Comparison of ENCODE assay signal across 19 mouse cellular contexts in the genomic region with DNA sequence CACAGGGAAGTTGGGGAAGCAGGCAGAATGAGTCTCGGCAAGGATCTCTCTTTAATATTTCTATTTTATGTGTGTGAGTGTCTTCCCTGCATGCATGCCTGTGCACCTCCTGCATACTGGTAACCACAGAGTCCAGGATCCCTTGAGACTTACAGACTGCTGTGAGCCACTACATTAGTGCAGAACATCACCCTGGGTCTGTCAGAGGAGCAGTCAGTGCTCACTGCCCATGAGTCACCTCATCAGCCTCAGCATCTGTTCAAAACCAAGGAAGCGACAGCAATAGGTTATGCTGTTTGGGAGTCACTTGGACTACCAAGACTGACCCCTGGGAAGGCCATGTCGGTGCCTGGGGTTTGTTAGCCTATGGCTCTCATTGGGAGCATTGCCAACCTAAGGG. TPM values are rescaled to one million over a fixed set of nuclear protein-coding genes. Genes with fewer than 3 reads are reported as not detected.
A peak's percentile ranks its signal among the peaks of the same experiment; 100 is the strongest.
DNase-seq lines count a peak whose midpoint lies in the region; ATAC-seq and TF ChIP-seq lines count a peak whose summit lies in the region.
"Had no signal": no experiment of that assay in that cellular context is flagged by ENCODE, and none has a peak within 500 bp of the region (broad histone marks: within the 10 kb centered on the region; RNA-seq: fewer than 3 reads in every experiment).

No protein-coding gene starts in this region.

- no peak overlapping the region for H3K4me2 ChIP-seq in kidney, postnatal 0 days (ENCODE audit: low read length)
- no peak overlapping the region for H3K4me2 ChIP-seq in intestine, embryonic 15.5 days (replicated peaks)

- H3K4me1 ChIP-seq in kidney, postnatal 0 days (replicated peaks; ENCODE audit: insufficient read depth, low read length): peaks cover 26% of the 10 kb centered on the region
- peaks cover 19% of the 10 kb centered on the region for H3K4me1 ChIP-seq in intestine, embryonic 15.5 days (replicated peaks)

- H3K9me3 ChIP-seq in kidney, postnatal 0 days (replicated peaks; ENCODE audit: low read length): no peaks in the 10 kb centered on the region
- H3K9me3 ChIP-seq in intestine, embryonic 15.5 days: no peaks in the 10 kb centered on the region
- H3K9me3 ChIP-seq: liver, embryonic 12.5 days had no signal

- no peaks in the 10 kb centered on the region for H3K36me3 ChIP-seq in kidney, postnatal 0 days (ENCODE audit: insufficient read depth, low read length)
- no peaks in the 10 kb centered on the region for H3K36me3 ChIP-seq in intestine, embryonic 15.5 days
- H3K36me3 ChIP-seq: liver, embryonic 12.5 days had no signal

- 0 out of 2 replicates have a peak overlapping the region, but pooled peaks have one; percentile 31 for H3K27ac ChIP-seq in kidney, postnatal 0 days
- 0 out of 2 replicates have a peak overlapping the region, but pooled peaks have one; percentile 18 for H3K27ac ChIP-seq in intestine, embryonic 15.5 days
- H3K27ac ChIP-seq: liver, embryonic 12.5 days had no signal

- TF ChIP-seq CTCF in kidney, postnatal 0 days (IDR thresholded peaks at IDR 0.05; ENCODE audit: low read depth): no peak

- peak; percentile 91 for DNase-seq in heart, adult 11 months
- no peak for DNase-seq in heart, postnatal 4 days
- DNase-seq in kidney, postnatal 0 days (ENCODE audit: low spot score): no peak
- no peak for DNase-seq in kidney, adult 8-10 months
- peak; percentile 46 for DNase-seq in 416B (ENCODE audit: low read depth)
- no peak for DNase-seq in spleen, postnatal 14 days (ENCODE audit: low spot score in 2 of 2)
- no peak for DNase-seq in embryo, embryonic 10 days (ENCODE audit: low spot score)
- DNase-seq: adrenal gland, postnatal 10 days; gastrocnemius, postnatal 25 days; heart, postnatal 10 days; retina, postnatal 1 day had no signal

- WGBS in kidney, postnatal 0 days: 56% methylated on average over 3 of the region's 3 CpGs
- WGBS in intestine, embryonic 15.5 days: 71% methylated on average over 3 of the region's 3 CpGs

- no peak for ATAC-seq in kidney, postnatal 0 days (replicated peaks; ENCODE audit: low FRiP score, low read depth)
- no peak for ATAC-seq in intestine, embryonic 15.5 days
- ATAC-seq: forebrain, embryonic 14.5 days; liver, embryonic 12.5 days; Patski had no signal

- no peak overlapping the region for H3K9ac ChIP-seq in kidney, postnatal 0 days (ENCODE audit: low read depth, low read length)
- no peak overlapping the region for H3K9ac ChIP-seq in intestine, embryonic 15.5 days
- H3K9ac ChIP-seq: liver, embryonic 12.5 days had no signal

- no peak overlapping the region for H3K4me3 ChIP-seq in kidney, postnatal 0 days (replicated peaks; ENCODE audit: low read depth, low read length)
- no peak overlapping the region for H3K4me3 ChIP-seq in intestine, embryonic 15.5 days (replicated peaks)
- H3K4me3 ChIP-seq: liver, embryonic 12.5 days had no signal

- H3K27me3 ChIP-seq in kidney, postnatal 0 days (ENCODE audit: insufficient read depth, low read length): no peaks in the 10 kb centered on the region
- no peaks in the 10 kb centered on the region for H3K27me3 ChIP-seq in intestine, embryonic 15.5 days (replicated peaks)
- H3K27me3 ChIP-seq: Patski had no signal

RNA-seq across cellular contexts. Expression of gene Ptbp1, which starts 11.9 kb away (rescaled TPM):
- total RNA-seq in heart, postnatal 4 days (2021): 100 to 1,000 TPM; 167 to 182 TPM
- polyA plus RNA-seq in kidney, postnatal 0 days (2015; fragmentation: Nextera tagmentation; extraction: Ambion mirVana): 220 and 238 TPM in 2 replicates
- 307 and 314 TPM in 2 replicates for polyA plus RNA-seq in intestine, embryonic 15.5 days (2015; fragmentation: Nextera tagmentation; extraction: Ambion mirVana)

RNA-seq across cellular contexts. Expression of gene Misp, which starts 21.5 kb away (rescaled TPM):
- under 1 TPM; 0.14 to 0.45 TPM for total RNA-seq in heart, postnatal 4 days (2021)
- 24.5 and 24.8 TPM in 2 replicates for polyA plus RNA-seq in kidney, postnatal 0 days (2015; fragmentation: Nextera tagmentation; extraction: Ambion mirVana)
- polyA plus RNA-seq in intestine, embryonic 15.5 days (2015; fragmentation: Nextera tagmentation; extraction: Ambion mirVana): 141 and 154 TPM in 2 replicates
- total RNA-seq: megakaryocyte-erythroid progenitor cell, adult 5-6 weeks had no signal

RNA-seq across cellular contexts. Expression of gene Prtn3, which starts 32.0 kb away (rescaled TPM):
- not detected for total RNA-seq in heart, postnatal 4 days (2021)
- polyA plus RNA-seq in kidney, postnatal 0 days (2015; fragmentation: Nextera tagmentation; extraction: Ambion mirVana): 6.5 and 7.9 TPM in 2 replicates
- polyA plus RNA-seq in intestine, embryonic 15.5 days (2015; fragmentation: Nextera tagmentation; extraction: Ambion mirVana): 3.7 and 3.9 TPM in 2 replicates

RNA-seq across cellular contexts. Expression of gene Plppr3, which starts 32.1 kb away (rescaled TPM):
- total RNA-seq in heart, postnatal 4 days (2021): 1 to 10 TPM; 2.5 to 2.9 TPM
- polyA plus RNA-seq in kidney, postnatal 0 days (2015; fragmentation: Nextera tagmentation; extraction: Ambion mirVana): 37.0 and 41.5 TPM in 2 replicates
- polyA plus RNA-seq in intestine, embryonic 15.5 days (2015; fragmentation: Nextera tagmentation; extraction: Ambion mirVana): 31.3 and 32.7 TPM in 2 replicates

RNA-seq across cellular contexts. Expression of gene Elane, which starts 43.7 kb away (rescaled TPM):
- not detected for total RNA-seq in heart, postnatal 4 days (2021)
- polyA plus RNA-seq in kidney, postnatal 0 days (2015; fragmentation: Nextera tagmentation; extraction: Ambion mirVana): 0.14 TPM in 1 of 2 replicates, not detected in the other
- polyA plus RNA-seq in intestine, embryonic 15.5 days (2015; fragmentation: Nextera tagmentation; extraction: Ambion mirVana): 1.1 and 2.6 TPM in 2 replicates
- total RNA-seq: gastrocnemius, postnatal 25 days; heart, postnatal 10 days; left cerebral cortex, adult 8-10 months had no signal
- polyA plus RNA-seq: cortical plate, adult 2 months; large intestine, adult 2 months; Patski had no signal

Comparison
In these comparisons a context has a peak if more than half of its experiments do, and no peak if none do; other contexts are left out.
1. DNase-seq: peak in heart, adult 11 months (single experiment) and 416B (single experiment); none in heart, postnatal 4 days (single experiment), kidney, postnatal 0 days (single experiment), kidney, adult 8-10 months (0 of 2), spleen, postnatal 14 days (0 of 2) and embryo, embryonic 10 days (single experiment).